Mouse (Mus musculus): Measurements from ENCODE around the gene Setd1a. TPM values are rescaled to one million over a fixed set of nuclear protein-coding genes. Genes with fewer than 3 reads are reported as not detected.

Gene Setd1a
- total RNA-seq, 2 experiments from 2014 or later = 22.2 to 24.0 TPM

DNA sequence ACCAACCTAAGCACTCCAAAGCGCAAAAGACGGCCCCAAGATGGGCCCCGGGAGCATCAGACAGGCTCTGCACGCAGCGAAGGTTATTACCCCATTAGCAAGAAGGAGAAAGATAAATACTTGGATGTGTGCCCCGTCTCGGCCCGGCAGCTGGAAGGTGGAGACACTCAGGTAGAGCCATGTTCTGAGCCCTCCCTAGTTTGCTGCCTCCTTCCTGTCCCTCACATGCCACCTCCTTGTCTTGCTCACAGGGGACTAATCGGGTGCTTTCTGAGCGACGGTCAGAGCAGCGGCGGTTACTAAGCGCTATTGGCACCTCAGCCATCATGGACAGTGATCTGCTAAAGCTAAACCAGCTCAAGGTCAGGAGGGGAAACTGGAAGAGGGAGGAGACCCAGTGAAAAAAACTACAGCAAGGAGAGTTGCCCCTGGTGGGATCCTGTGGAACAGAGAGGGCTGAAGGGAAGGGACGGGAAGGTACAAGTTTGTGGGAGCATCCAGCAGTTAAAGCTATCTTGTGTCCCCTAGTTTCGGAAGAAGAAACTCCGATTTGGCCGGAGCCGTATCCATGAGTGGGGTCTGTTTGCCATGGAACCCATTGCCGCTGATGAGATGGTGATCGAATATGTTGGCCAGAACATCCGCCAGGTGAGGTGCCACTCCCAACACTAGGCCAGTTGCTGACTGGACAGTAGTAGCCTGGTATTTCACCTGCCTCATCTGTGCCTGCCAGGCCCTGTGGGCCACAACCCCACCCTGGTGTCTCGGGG, 20.8 kb downstream of the Setd1a start:
- intact Hi-C loops (cut with DNase I) = loop anchor here (10.0 kb wide), 1 partner anchor 408 kb away; the partner anchor contains the start of gene Cox6a2
- DNase-seq = no peak

- DNase-seq = no peak
- intact Hi-C loops (cut with DNase I) = loop anchor here (10.0 kb wide), 1 partner anchor 406 kb away; the partner anchor contains the start of gene Cox6a2
Measured at GRCm38 (mm10) chr7:127798591-127798990, 22.1 kb downstream of the Setd1a start.

GRCm38 (mm10) chr7:127799211-127799610, 22.7 kb downstream of the Setd1a start:
- no peak for DNase-seq
- intact Hi-C loops (cut with DNase I) = loop anchor here (10.0 kb wide), 1 partner anchor 406 kb away; the partner anchor contains the start of gene Cox6a2

DNA sequence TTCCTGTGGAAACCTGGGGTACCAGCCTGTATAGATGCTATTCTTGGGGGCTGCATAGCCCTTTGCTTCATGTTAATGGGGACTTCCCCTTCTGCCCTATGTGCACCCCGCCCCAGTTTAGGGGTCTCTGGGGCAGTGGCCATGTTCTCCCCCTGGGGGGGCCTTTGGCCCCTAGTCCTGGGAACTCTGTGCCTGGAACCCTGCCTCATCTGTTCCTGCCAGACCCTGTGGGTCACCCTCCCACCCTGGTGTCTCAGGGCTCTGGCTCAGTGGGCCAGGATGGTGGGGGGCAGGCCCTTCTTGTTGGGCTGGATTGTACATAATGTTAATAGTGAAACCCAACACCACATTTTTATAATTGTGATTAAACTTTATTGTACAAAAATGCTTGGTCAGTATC, 23.3 kb downstream of the Setd1a start:
- no peak for DNase-seq
- intact Hi-C loops (cut with DNase I) = loop anchor here (1.0 to 10.0 kb wide), 6 partner anchors 17 to 405 kb away; partner anchors contain the start of genes Cox6a2, Gm21974 and Vkorc1

DNA sequence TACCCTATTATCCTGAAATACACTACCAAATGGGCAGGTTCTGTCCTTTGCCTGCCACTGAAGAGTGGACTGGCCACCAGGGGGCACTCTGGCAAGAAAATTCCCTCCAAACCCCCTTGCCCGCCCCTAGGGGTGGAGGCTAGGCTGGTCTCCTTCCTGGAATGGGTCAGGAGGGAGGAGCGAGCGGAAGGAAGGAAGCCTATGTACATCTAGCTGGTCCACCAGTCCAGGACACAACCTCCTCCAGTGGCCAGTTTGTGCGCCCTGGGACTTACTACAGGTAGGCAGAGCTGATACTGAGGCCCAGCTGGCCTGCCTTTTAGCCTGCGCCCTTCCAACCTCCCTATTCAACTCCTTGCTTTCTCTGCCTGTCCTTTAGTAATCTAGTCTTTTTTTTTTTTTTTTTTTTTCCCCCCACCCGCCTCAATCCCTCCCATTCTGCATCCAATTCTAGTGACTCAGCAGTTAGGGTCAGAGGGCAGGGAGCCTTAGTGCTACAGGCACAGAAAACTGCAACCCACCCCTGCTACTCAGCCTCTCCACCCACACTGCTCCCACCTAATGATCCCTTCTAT, 24.1 kb downstream of the Setd1a start, which contains the start of gene Hsd3b7:
Gene Hsd3b7, plus strand, starts transcription at position 170 of the 575 bp plus-strand sequence.
- intact Hi-C loops (cut with DNase I) = loop anchor here (1.0 to 5.0 kb wide), 5 partner anchors 16 to 135 kb away; partner anchors contain the start of genes Gm21974 and Vkorc1
- peak; percentile 94 to 97 for DNase-seq

GRCm38 (mm10) chr7:127801010-127801621, 24.6 kb downstream of the Setd1a start:
- no peak for DNase-seq
- intact Hi-C loops (cut with DNase I) = loop anchor here (2.0 to 5.0 kb wide), 2 partner anchors 74 to 96 kb away; partner anchors contain the start of genes Gm21974 and Vkorc1

DNA sequence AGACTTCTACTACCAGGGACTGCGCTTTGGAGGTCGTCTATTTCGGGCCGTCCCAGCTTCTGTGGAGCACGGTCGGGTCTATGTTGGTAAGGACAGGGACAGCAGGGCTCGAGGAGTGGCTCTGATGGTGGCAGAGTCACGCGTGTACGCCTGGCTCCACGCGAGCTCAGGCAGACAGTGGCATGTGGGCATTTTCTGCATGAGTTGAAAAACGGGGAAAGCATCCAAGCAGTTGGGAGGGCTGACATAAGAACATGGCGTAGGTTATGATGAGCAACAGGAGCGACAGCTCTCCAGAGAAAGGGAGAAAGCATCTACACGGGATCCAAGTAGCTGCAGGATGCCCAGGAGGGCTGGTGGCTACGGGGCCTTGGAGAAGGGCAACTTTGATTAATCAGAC, 25.8 kb downstream of the Setd1a start:
- intact Hi-C loops (cut with DNase I) = loop anchor here (5.0 kb wide), 1 partner anchor 95 kb away; the partner anchor contains the start of genes Gm21974 and Vkorc1
- DNase-seq = no peak

- no peak for DNase-seq
- intact Hi-C loops (cut with DNase I) = no loop called here
Measured at GRCm38 (mm10) chr7:127808821-127809220, 32.4 kb downstream of the Setd1a start.

GRCm38 (mm10) chr7:127809846-127810245, 33.4 kb downstream of the Setd1a start:
- DNase-seq = no peak
- intact Hi-C loops (cut with DNase I) = no loop called here

- DNase-seq = no peak
- intact Hi-C loops (cut with DNase I) = no loop called here
Measured at GRCm38 (mm10) chr7:127810650-127811049, 34.2 kb downstream of the Setd1a start.

GRCm38 (mm10) chr7:127811240-127811639, 34.8 kb downstream of the Setd1a start:
- no peak for DNase-seq
- intact Hi-C loops (cut with DNase I) = no loop called here

DNA sequence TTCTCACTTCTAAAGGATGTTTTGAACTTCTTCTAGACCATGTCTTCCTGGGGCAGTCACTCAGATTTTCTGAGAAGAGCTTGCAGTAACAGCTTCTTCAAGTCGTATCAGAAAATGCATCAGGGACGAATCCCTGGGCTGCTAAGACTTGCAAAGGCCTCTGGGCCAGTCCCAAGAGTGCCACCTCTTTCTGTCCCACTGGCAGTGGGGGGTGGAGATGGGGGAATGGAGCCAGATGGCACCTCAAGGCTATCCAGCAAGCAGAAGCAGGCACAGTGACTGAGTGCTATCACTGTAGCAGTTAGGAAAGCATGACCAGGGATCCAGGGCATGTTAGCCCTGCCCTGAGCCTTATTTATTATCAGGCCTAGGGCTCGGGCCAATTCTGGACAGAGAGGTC, 35.8 kb downstream of the Setd1a start:
- intact Hi-C loops (cut with DNase I) = no loop called here

GRCm38 (mm10) chr7:127813821-127814220, 37.4 kb downstream of the Setd1a start:
- DNase-seq = no peak

More for the DNA sequence above, 35.8 kb downstream of the Setd1a start:
- no peak for DNase-seq

DNA sequence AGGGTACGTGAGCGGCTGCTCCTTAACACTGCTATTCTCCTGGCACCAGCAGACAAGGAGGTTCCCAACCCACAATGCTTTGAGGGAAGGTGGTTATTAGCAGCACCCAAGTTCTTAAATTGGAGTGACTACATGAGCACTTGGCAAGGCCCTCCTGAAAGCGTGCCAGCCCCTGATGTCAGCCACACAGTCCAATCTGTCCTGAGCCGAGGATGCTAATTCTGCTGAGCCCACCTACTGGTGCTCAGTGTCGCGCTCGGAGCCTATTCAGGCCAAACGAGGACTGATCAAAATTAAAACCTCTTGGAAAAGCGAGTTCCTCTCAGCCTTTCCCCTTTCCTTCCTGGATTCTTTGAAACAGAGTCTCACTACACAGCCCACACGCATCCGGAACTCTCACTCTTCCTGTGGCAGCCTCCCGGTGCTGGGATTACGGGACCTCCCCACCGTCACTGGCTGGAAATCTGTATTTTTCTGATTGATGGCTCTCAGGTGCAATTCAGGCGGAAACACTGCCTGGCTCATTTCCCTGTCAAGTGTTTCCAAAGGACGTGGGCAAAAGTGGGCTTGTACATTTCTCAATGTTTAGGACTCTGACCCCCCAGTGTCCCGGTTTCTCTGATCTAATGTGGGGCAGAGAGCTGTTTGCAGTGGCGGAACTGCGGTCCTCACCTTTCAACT, 37.9 kb downstream of the Setd1a start:
- DNase-seq = peak; percentile 80 to 81
- intact Hi-C loops (cut with DNase I) = loop anchor here (2.0 kb wide), 1 partner anchor 26 kb away; no protein-coding TSS in a partner anchor

More at GRCm38 (mm10) chr7:127813821-127814220, 37.4 kb downstream of the Setd1a start:
- intact Hi-C loops (cut with DNase I) = loop anchor here (2.0 kb wide), 1 partner anchor 27 kb away; no protein-coding TSS in a partner anchor

GRCm38 (mm10) chr7:127815116-127815665, 38.7 kb downstream of the Setd1a start:
- intact Hi-C loops (cut with DNase I) = loop anchor here (2.0 kb wide), 1 partner anchor 26 kb away; no protein-coding TSS in a partner anchor
- no peak for DNase-seq

- intact Hi-C loops (cut with DNase I) = loop anchor here (1.0 to 2.0 kb wide), 2 partner anchors 16 to 25 kb away; partner anchors contain the start of gene Hsd3b7
- peak; percentile 44 to 59 for DNase-seq
Measured at GRCm38 (mm10) chr7:127815954-127816821, 39.7 kb downstream of the Setd1a start.

- intact Hi-C loops (cut with DNase I) = no loop called here
- no peak for DNase-seq
Measured at GRCm38 (mm10) chr7:127817053-127817452, 40.6 kb downstream of the Setd1a start.

DNA sequence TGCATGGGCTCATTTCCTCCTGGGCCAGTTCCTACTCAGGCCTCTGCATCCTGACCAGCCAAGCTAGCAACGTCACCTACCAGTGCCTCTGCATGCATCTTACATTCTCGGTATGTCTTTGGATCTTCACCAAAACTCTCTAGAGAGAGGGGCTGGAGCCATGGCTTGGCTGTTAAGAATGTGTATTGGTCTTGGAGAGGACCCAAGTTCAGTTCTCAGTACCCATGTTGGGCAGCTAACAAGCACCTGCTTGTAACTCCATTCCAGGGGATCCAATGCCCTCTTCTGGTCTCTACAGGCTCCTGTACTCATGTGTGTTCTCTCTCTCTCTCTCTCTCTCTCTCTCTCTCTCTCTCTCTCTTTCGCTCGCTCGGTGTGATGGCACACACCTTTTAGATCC, 41.3 kb downstream of the Setd1a start:
- intact Hi-C loops (cut with DNase I) = no loop called here

More for the DNA sequence above, 41.3 kb downstream of the Setd1a start:
- DNase-seq = no peak

All from heart, postnatal 36 days (tissue).